Mouse (Mus musculus) C2C12 (cell line): ENCODE data around the gene Map1lc3a. TPM values are rescaled to one million over a fixed set of nuclear protein-coding genes. Genes with fewer than 3 reads are reported as not detected.

Experiments used
- H3K27me3 ChIP-seq: one replicate; pipeline ENCODE4 v1.6.1; 2011; ENCODE audit not compliant: control insufficient read depth, insufficient read depth, insufficient read length
- H3K36me3 ChIP-seq: one replicate; pipeline ENCODE4 v1.6.1; 2011; ENCODE audit not compliant: control insufficient read depth, insufficient read depth
- H3K4me3 ChIP-seq: one replicate; pipeline ENCODE4 v1.5.1; 2011; ENCODE audit warnings: mild to moderate bottlenecking, control low read depth; ENCODE audit not compliant: poor library complexity, insufficient read depth, severe bottlenecking
- H3K79me2 ChIP-seq: one replicate; pipeline ENCODE4 v1.6.1; 2011; ENCODE audit not compliant: control insufficient read depth, insufficient read depth
- H3K79me3 ChIP-seq: one replicate; pipeline ENCODE4 v1.6.1; 2011; ENCODE audit warnings: low read depth, control low read depth
- H3ac ChIP-seq: one replicate; pipeline ENCODE3; 2011; ENCODE audit warnings: low read depth; ENCODE audit not compliant: control insufficient read depth, insufficient read length
- CEBPB ChIP-seq: IDR thresholded peaks from one replicate; pipeline ENCODE4 v1.6.1; 2011; ENCODE audit warnings: low read depth, mild to moderate bottlenecking, control low read depth, moderate library complexity
- CTCF ChIP-seq: IDR thresholded peaks from one replicate; pipeline ENCODE4 v1.5.1; 2011; ENCODE audit not compliant: control insufficient read depth, insufficient read depth, insufficient read length
- FOSL1 ChIP-seq: IDR thresholded peaks from one replicate; pipeline ENCODE4 v1.8.0; 2011; ENCODE audit warnings: mild to moderate bottlenecking, low read length; ENCODE audit not compliant: poor library complexity, insufficient read depth, severe bottlenecking
- MAX ChIP-seq: IDR thresholded peaks from one replicate; pipeline ENCODE4 v1.6.1; 2011; ENCODE audit warnings: mild to moderate bottlenecking, control low read depth
- MYOD1 ChIP-seq: IDR thresholded peaks from one replicate; pipeline ENCODE4 v1.6.1; 2011; ENCODE audit warnings: low read depth; ENCODE audit not compliant: control insufficient read depth, insufficient read length
- MYOG ChIP-seq: IDR thresholded peaks from one replicate; pipeline ENCODE4 v1.6.1; 2011; ENCODE audit not compliant: control insufficient read depth, insufficient read length; ENCODE audit errors: extremely low read depth
- USF1 ChIP-seq: IDR thresholded peaks from one replicate; pipeline ENCODE4 v1.6.1; 2011; ENCODE audit warnings: low read depth, mild to moderate bottlenecking, control low read depth, moderate library complexity
- polyA plus RNA-seq: library from polyadenylated mRNA; unstranded; fragments of >200 nt; fragmentation: generic; extraction: Trizol; gene quantifications from one replicate; pipeline ENCODE4 v1.2.1, GENCODE M21; 2012; ENCODE audit warnings: missing spikeins

Gene Map1lc3a
- polyA plus RNA-seq, 1 experiment = 63.1 TPM

DNA sequence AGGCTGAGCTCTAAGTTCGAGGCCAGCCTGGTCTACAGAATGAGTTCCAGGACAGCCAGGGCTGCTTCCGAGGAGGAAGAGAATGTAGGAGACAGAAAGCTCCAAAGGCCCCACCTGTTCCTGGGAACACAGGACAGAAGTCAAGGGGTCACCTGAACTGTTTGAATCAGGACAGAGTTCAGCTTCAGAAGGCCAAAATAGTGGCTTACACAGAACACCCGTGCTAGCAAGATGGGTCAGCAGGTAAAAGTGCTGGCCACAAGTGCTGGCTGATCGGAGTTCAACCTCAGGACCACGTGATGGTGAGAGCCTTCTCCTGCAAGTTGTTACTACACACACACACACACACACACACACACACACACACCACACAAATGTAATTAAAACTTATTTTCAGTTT, 9.2 kb upstream of the Map1lc3a start:
- Histone ChIP-seq H3K79me2 (no peaks in the 10 kb centered on the region), H3K27me3 (no peaks in the 10 kb centered on the region), H3ac (no peak overlapping the region), H3K36me3 (no peaks in the 10 kb centered on the region), H3K79me3 (no peaks in the 10 kb centered on the region), H3K4me3 (no peak overlapping the region)
- no peak for TF ChIP-seq CTCF
- TF ChIP-seq CEBPB = no peak
- no peak for TF ChIP-seq MYOD1
- no peak for TF ChIP-seq USF1
- no peak for TF ChIP-seq MYOG
- no peak for TF ChIP-seq MAX
- TF ChIP-seq FOSL1 = no peak

DNA sequence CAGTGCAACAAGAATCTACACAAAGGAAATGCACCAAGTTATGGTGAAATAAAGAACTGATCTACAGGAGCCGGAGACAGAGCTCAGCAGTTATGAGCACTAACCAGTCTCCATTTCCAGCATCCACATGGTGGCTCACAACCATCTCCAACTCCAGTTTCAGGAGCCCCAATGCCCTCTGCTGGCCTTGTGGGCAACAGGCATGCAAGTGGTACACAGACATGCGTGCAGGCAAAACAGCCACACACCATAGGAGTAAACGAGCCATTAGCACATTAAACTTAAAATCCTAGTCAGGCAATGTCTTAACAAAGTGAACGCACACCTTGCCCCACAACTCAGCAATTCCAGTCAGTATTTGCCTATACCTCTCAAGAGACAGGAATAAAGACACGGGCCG, 4.1 kb upstream of the Map1lc3a start:
- TF ChIP-seq USF1 (no peak), MYOD1 (no peak), FOSL1 (no peak), CTCF (peak; percentile 40), MYOG (no peak), CEBPB (no peak), MAX (no peak)
- Histone ChIP-seq H3ac (no peak overlapping the region), H3K27me3 (no peaks in the 10 kb centered on the region), H3K4me3 (no peak overlapping the region), H3K79me3 (no peaks in the 10 kb centered on the region), H3K36me3 (no peaks in the 10 kb centered on the region), H3K79me2 (no peaks in the 10 kb centered on the region)

- no peaks in the 10 kb centered on the region for H3K79me2 ChIP-seq
- no peaks in the 10 kb centered on the region for H3K27me3 ChIP-seq
- TF ChIP-seq USF1 = no peak
- no peak for TF ChIP-seq MAX
- TF ChIP-seq FOSL1 = no peak
- TF ChIP-seq MYOG = no peak
- no peak for TF ChIP-seq CTCF
- H3ac ChIP-seq = no peak overlapping the region
- H3K79me3 ChIP-seq = no peaks in the 10 kb centered on the region
- H3K4me3 ChIP-seq = no peak overlapping the region
- no peaks in the 10 kb centered on the region for H3K36me3 ChIP-seq
Observed at GRCm38 (mm10) chr2:155272396-155273170, 3.5 kb upstream of the Map1lc3a start.

DNA sequence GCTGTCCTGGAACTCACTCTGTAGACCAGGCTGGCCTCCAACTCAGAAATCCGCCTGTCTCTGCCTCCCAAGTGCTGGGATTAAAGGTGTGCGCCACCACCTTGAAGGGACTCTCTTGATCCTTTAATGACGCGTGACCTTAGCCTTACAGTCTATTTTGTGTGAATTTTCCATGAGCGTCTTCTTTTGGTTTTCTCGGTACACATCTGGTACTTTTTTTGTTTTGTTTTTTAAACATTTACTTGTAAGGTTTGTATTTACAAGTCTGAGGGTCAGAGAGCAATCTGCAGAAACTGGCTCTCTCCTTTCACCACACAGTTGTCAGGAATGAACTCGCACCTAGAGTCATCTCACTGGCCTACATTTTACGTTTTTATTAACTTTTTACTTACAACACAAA, 2.5 kb upstream of the Map1lc3a start:
- TF ChIP-seq CEBPB (no peak), USF1 (no peak), MYOD1 (no peak), MAX (no peak), FOSL1 (no peak), CTCF (no peak), MYOG (no peak)
- no peaks in the 10 kb centered on the region for H3K79me2 ChIP-seq
- no peak overlapping the region for H3K4me3 ChIP-seq
- no peaks in the 10 kb centered on the region for H3K27me3 ChIP-seq
- no peaks in the 10 kb centered on the region for H3K36me3 ChIP-seq
- no peaks in the 10 kb centered on the region for H3K79me3 ChIP-seq
- H3ac ChIP-seq = no peak overlapping the region

DNA sequence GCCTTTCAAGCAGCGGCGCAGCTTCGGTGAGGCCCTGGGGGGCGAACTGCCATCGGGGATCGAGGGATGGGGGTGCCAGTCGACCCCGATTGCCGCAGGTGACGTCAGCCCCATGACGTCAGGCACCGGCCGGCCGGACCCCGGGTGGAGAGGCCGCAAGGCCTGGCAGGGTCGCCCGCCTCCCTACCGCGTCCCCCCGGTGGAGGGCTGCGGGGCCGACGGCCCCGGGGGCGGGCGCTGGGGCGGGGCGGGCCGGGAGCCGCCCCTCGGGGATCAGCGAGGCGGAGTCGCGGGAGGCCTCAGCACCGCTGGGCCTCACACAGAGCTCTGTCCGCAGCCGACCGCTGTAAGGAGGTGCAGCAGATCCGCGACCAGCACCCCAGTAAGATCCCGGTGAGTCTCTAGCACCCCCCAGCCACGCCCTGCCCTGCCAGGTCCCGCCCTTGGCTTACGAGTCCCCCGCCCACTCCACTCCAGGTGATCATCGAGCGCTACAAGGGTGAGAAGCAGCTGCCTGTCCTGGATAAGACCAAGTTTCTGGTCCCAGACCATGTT, 601 bp downstream of the Map1lc3a start:
- TF ChIP-seq CTCF (no peak), MAX (no peak), MYOG (no peak), FOSL1 (no peak), USF1 (no peak), CEBPB (no peak), MYOD1 (no peak)
- Histone ChIP-seq H3K4me3 (peak overlapping the region; percentile 76), H3K79me3 (no peaks in the 10 kb centered on the region), H3ac (peak overlapping the region; percentile 72), H3K79me2 (no peaks in the 10 kb centered on the region), H3K27me3 (no peaks in the 10 kb centered on the region), H3K36me3 (no peaks in the 10 kb centered on the region)

GRCm38 (mm10) chr2:155277721-155278120, 1.6 kb downstream of the Map1lc3a start:
- no peak overlapping the region for H3K4me3 ChIP-seq
- no peaks in the 10 kb centered on the region for H3K36me3 ChIP-seq
- no peaks in the 10 kb centered on the region for H3K27me3 ChIP-seq
- H3ac ChIP-seq = no peak overlapping the region
- H3K79me2 ChIP-seq = no peaks in the 10 kb centered on the region
- H3K79me3 ChIP-seq = no peaks in the 10 kb centered on the region
- no peak for TF ChIP-seq CEBPB
- no peak for TF ChIP-seq MAX
- no peak for TF ChIP-seq USF1
